Mouse (Mus musculus) layer of hippocampus, adult 2 months (tissue): ENCODE measurements around the gene Nudt13. TPM values are rescaled to one million over a fixed set of nuclear protein-coding genes. Genes with fewer than 3 reads are reported as not detected.

Source experiments
- DNase-seq, 2 experiments: peaks; one replicate each; pipeline ENCODE4 v3.0.0; 2022; ENCODE audit warnings: low spot score in 2 of 2
- H3K27ac ChIP-seq: fragments of 200-600 bp; 2 replicates; pipeline ENCODE4 v1.8.1; 2022
- H3K4me3 ChIP-seq: fragments of 200-600 bp; 2 replicates; pipeline ENCODE4 v1.8.1; 2022; ENCODE audit warnings: mild to moderate bottlenecking
- CTCF ChIP-seq: fragments of 200-600 bp; conservative IDR thresholded peaks from 2 replicates; pipeline ENCODE4 v1.8.1; 2022; ENCODE audit warnings: antibody characterized with exemption, mild to moderate bottlenecking, moderate library complexity
- total RNA-seq, 2 experiments: library from RNA; stranded (reverse); gene quantifications; 2 replicates each; pipeline ENCODE4 v1.2.3; 2021

Nudt13 gene
- total RNA-seq, 2 experiments from 2014 or later = 22.6 to 27.6 TPM

DNA sequence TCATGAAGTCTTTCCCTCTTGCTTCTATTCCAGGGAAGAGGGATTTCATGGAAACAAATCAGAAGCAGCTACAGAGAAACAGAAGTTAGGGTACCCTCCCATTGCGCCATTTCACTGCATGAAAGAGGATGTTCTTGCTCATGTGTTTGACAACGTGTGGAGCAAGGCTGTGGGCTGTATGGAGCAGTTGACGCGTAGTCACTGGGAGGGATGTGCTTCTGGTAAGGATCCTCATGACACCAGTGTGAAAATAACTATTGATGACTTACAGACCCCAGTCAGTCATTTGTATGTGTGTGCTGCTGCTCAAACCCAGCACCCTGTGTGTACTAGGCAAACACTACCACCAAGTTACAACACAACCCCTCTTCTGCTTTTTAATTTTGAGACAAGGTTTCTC lies 68.7 kb downstream of the Nudt13 start:
- no peak overlapping the region for H3K27ac ChIP-seq
- no peak for DNase-seq
- H3K4me3 ChIP-seq = no peak overlapping the region
- no peak for TF ChIP-seq CTCF

Other genes with a start within 250 kb of the Nudt13 start
- 1 to 10 TPM; 4.8 to 5.2 TPM for gene Saysd1, start 156.2 kb upstream of the Nudt13 start, total RNA-seq
- under 1 TPM; 0.10 to 0.23 TPM for gene Kcnk5, start 112.9 kb upstream of the Nudt13 start, total RNA-seq
- gene Kcnk16, start 25.5 kb upstream of the Nudt13 start, total RNA-seq = not detected
- 10 to 100 TPM; 31.7 to 37.2 TPM for gene Ecd, start 53.4 kb downstream of the Nudt13 start, total RNA-seq
- 10 to 100 TPM; 46.6 to 52.8 TPM for gene Fam149b, start 53.5 kb downstream of the Nudt13 start, total RNA-seq
- gene Dnajc9, start 94.2 kb downstream of the Nudt13 start, total RNA-seq = 10 to 100 TPM; 23.8 to 29.6 TPM
- 10 to 100 TPM; 35.0 to 35.2 TPM for gene Mrps16, start 98.9 kb downstream of the Nudt13 start, total RNA-seq
- gene Cfap70, start 157.5 kb downstream of the Nudt13 start, total RNA-seq = 1 to 10 TPM in 1 of 2 experiments, under 1 TPM in 1; 0.51 to 1.4 TPM
- gene Anxa7, start 185.4 kb downstream of the Nudt13 start, total RNA-seq = 10 to 100 TPM; 69.0 to 69.6 TPM
- gene Mss51, start 202.2 kb downstream of the Nudt13 start, total RNA-seq = 1 to 10 TPM; 1.0 to 1.3 TPM